Mouse (Mus musculus): Measurements from ENCODE around the gene Npvf.

DNA sequence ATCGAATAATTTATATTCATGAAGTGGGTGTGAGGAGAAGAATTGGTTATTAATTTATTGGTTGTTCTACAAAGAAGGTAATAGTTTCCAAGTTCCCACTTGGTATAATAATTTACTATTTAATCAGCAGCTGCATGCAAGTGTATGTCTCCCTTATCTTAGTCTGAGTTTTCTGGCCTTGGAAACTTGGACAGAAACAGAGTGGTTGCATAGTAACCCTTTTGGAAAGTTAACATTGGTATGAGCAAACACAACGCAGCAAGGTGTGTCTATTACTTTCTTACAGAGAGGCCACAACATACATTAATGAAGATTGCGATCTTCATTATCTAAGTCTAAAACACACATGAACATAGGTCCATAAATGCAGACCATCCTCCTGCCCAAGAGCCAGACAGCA, 10.0 kb upstream of the Npvf start:
- TF ChIP-seq CTCF (IDR thresholded peaks at IDR 0.05; ENCODE audit: control insufficient read depth, insufficient read depth, insufficient read length) (no peak), USF1 (IDR thresholded peaks at IDR 0.05; ENCODE audit: low read depth) (no peak)
